Mouse (Mus musculus) embryonic facial prominence, embryonic 13.5 days (tissue): ENCODE data around the gene Sobp. TPM values are rescaled to one million over a fixed set of nuclear protein-coding genes. Genes with fewer than 3 reads are reported as not detected.

ENCODE experiments used
- ATAC-seq: fragments of 200-750 bp; cut with Nextera tagmentation; 2 replicates; pipeline ENCODE4 v1.8.0; 2017; ENCODE audit warnings: low read depth; ENCODE audit not compliant: insufficient number of reproducible peaks, insufficient read depth, low FRiP score, low TSS enrichment
- H3K27ac ChIP-seq: fragments of 300-500 bp; sonication (generic); 2 replicates; pipeline ENCODE4 v1.5.1; 2015; ENCODE audit warnings: moderate library complexity, mild to moderate bottlenecking, inconsistent platforms
- H3K27me3 ChIP-seq: fragments of 300-500 bp; sonication (generic); 2 replicates; pipeline ENCODE4 v1.6.1; 2015; ENCODE audit warnings: mild to moderate bottlenecking, inconsistent platforms
- H3K36me3 ChIP-seq: fragments of 300-500 bp; sonication (generic); 2 replicates; pipeline ENCODE4 v1.6.1; 2015; ENCODE audit warnings: mild to moderate bottlenecking, inconsistent platforms
- H3K4me1 ChIP-seq: fragments of 300-500 bp; sonication (generic); 2 replicates; pipeline ENCODE4 v1.6.1; 2015; ENCODE audit warnings: inconsistent platforms
- H3K4me2 ChIP-seq: fragments of 300-500 bp; sonication (generic); 2 replicates; pipeline ENCODE4 v1.6.1; 2015; ENCODE audit warnings: moderate library complexity, mild to moderate bottlenecking, inconsistent platforms
- H3K4me3 ChIP-seq: fragments of 300-500 bp; sonication (generic); 2 replicates; pipeline ENCODE4 v1.5.1; 2015; ENCODE audit warnings: mild to moderate bottlenecking, inconsistent platforms
- H3K9ac ChIP-seq: fragments of 300-500 bp; sonication (generic); 2 replicates; pipeline ENCODE4 v1.6.1; 2015; ENCODE audit warnings: mild to moderate bottlenecking, inconsistent platforms
- H3K9me3 ChIP-seq: fragments of 300-500 bp; sonication (generic); 2 replicates; pipeline ENCODE4 v1.6.1; 2016; ENCODE audit warnings: inconsistent platforms
- WGBS: fragments of 180-500 bp; shearing (Covaris S2); methylation state at CpG from one replicate; pipeline ENCODE4 v1.1.7; 2015; ENCODE audit warnings: mixed read lengths; 5-methylcytosine and 5-hydroxymethylcytosine counted together
- polyA plus RNA-seq: library from polyadenylated mRNA; unstranded; fragments of >200 nt; fragmentation: Nextera tagmentation; extraction: Ambion mirVana; gene quantifications from 2 replicates; pipeline ENCODE4 v1.2.1, GENCODE M21; 2015

Sobp gene
- polyA plus RNA-seq, 1 experiment from 2014 or later: 5.4 TPM

GRCm38 (mm10) chr10:43047804-43048348 lies 126.5 kb downstream of the Sobp start:
- Histone ChIP-seq H3K27me3 (no peaks in the 10 kb centered on the region), H3K4me1 (peaks cover 26% of the 10 kb centered on the region), H3K4me2 (no peak overlapping the region), H3K4me3 (no peak overlapping the region), H3K9ac (no peak overlapping the region), H3K9me3 (no peaks in the 10 kb centered on the region), H3K36me3 (no peaks in the 10 kb centered on the region), H3K27ac (no peak overlapping the region)
- no peak for ATAC-seq
- WGBS: 70% methylated on average over 6 of the region's 6 CpGs

- Histone ChIP-seq H3K27ac (peak overlapping the region; percentile 86), H3K27me3 (no peaks in the 10 kb centered on the region), H3K4me2 (peak overlapping the region; percentile 16), H3K4me3 (no peak overlapping the region), H3K4me1 (peaks cover 30% of the 10 kb centered on the region), H3K36me3 (peaks cover 10% of the 10 kb centered on the region; the same call in 1 of the 2 replicates), H3K9ac (no peak overlapping the region), H3K9me3 (0 out of 2 replicates have a peak, but pooled peaks cover 5% of the 10 kb centered on the region)
- 27% methylated on average over 7 of the region's 7 CpGs for whole genome bisulfite sequencing
- ATAC-seq: no peak
Observed at GRCm38 (mm10) chr10:43043351-43044209, 130.8 kb downstream of the Sobp start.

- no peak overlapping the region for H3K4me2 ChIP-seq
- H3K27ac ChIP-seq: peak overlapping the region; percentile 86
- H3K27me3 ChIP-seq: no peaks in the 10 kb centered on the region
- ATAC-seq: no peak
- H3K9ac ChIP-seq: no peak overlapping the region
- peaks cover 10% of the 10 kb centered on the region; the same call in 1 of the 2 replicates for H3K36me3 ChIP-seq
- H3K9me3 ChIP-seq: 0 out of 2 replicates have a peak, but pooled peaks cover 5% of the 10 kb centered on the region
- WGBS: 31% methylated on average over 10 of the region's 10 CpGs
- H3K4me3 ChIP-seq: no peak overlapping the region
- peaks cover 26% of the 10 kb centered on the region for H3K4me1 ChIP-seq
Observed at GRCm38 (mm10) chr10:43042591-43043327, 131.6 kb downstream of the Sobp start.

GRCm38 (mm10) chr10:43041794-43042193 lies 132.5 kb downstream of the Sobp start:
- Histone ChIP-seq H3K36me3 (peaks cover 10% of the 10 kb centered on the region; the same call in 1 of the 2 replicates), H3K9ac (no peak overlapping the region), H3K4me1 (peaks cover 34% of the 10 kb centered on the region), H3K9me3 (0 out of 2 replicates have a peak, but pooled peaks cover 5% of the 10 kb centered on the region), H3K27me3 (no peaks in the 10 kb centered on the region), H3K4me2 (no peak overlapping the region), H3K27ac (no peak overlapping the region), H3K4me3 (no peak overlapping the region)
- no peak for ATAC-seq
- WGBS: 77% methylated on average over 3 of the region's 3 CpGs

DNA sequence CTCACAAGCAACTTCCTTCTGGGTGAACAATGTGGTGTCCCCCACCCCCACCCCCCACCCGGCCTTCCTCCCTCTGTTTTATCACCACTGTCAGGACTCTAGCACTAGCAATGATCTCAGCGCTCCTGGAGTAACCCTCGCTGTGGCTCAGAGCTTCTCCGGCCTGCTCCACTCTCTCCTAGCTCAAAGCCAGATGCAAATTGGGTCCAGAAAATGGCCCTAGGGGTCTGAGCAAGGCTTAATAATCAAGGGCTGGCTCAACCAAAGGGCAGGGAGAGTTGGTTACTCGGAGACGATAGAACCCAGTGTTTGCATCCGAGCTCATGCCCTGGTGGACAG lies 136.9 kb downstream of the Sobp start:
- WGBS: 29% methylated on average over 7 of the region's 7 CpGs
- Histone ChIP-seq H3K4me1 (peaks cover 21% of the 10 kb centered on the region), H3K36me3 (peaks cover 10% of the 10 kb centered on the region; the same call in 1 of the 2 replicates), H3K27ac (no peak overlapping the region), H3K9ac (no peak overlapping the region), H3K9me3 (0 out of 2 replicates have a peak, but pooled peaks cover 5% of the 10 kb centered on the region), H3K27me3 (no peaks in the 10 kb centered on the region), H3K4me3 (no peak overlapping the region), H3K4me2 (no peak overlapping the region)
- ATAC-seq: no peak

- no peak for ATAC-seq
Observed at GRCm38 (mm10) chr10:43036646-43037454, 137.5 kb downstream of the Sobp start.

GRCm38 (mm10) chr10:43035579-43035978 lies 138.8 kb downstream of the Sobp start:
- peaks cover 20% of the 10 kb centered on the region for H3K4me1 ChIP-seq
- H3K9me3 ChIP-seq: 0 out of 2 replicates have a peak, but pooled peaks cover 5% of the 10 kb centered on the region
- no peak overlapping the region for H3K27ac ChIP-seq
- WGBS: 52% methylated on average over 8 of the region's 8 CpGs
- H3K36me3 ChIP-seq: peaks cover 10% of the 10 kb centered on the region
- H3K27me3 ChIP-seq: no peaks in the 10 kb centered on the region
- no peak overlapping the region for H3K4me3 ChIP-seq
- H3K4me2 ChIP-seq: no peak overlapping the region
- no peak for ATAC-seq
- no peak overlapping the region for H3K9ac ChIP-seq

More at GRCm38 (mm10) chr10:43036646-43037454, 137.5 kb downstream of the Sobp start:
- 0 out of 2 replicates have a peak, but pooled peaks cover 5% of the 10 kb centered on the region for H3K9me3 ChIP-seq
- no peak overlapping the region for H3K9ac ChIP-seq
- H3K4me1 ChIP-seq: peaks cover 20% of the 10 kb centered on the region
- no peak overlapping the region for H3K27ac ChIP-seq
- no peak overlapping the region for H3K4me3 ChIP-seq
- no peaks in the 10 kb centered on the region for H3K27me3 ChIP-seq
- 58% methylated on average over 21 of the region's 21 CpGs for WGBS
- H3K36me3 ChIP-seq: peaks cover 10% of the 10 kb centered on the region; the same call in 1 of the 2 replicates
- no peak overlapping the region for H3K4me2 ChIP-seq

- no peak overlapping the region for H3K4me3 ChIP-seq
- H3K4me2 ChIP-seq: no peak overlapping the region
- peaks cover 6% of the 10 kb centered on the region for H3K36me3 ChIP-seq
- 84% methylated on average over 4 of the region's 4 CpGs for WGBS
- 0 out of 2 replicates have a peak, but pooled peaks cover 2% of the 10 kb centered on the region for H3K9me3 ChIP-seq
- ATAC-seq: no peak
- H3K27ac ChIP-seq: no peak overlapping the region
- no peak overlapping the region for H3K9ac ChIP-seq
- H3K4me1 ChIP-seq: peaks cover 20% of the 10 kb centered on the region
- no peaks in the 10 kb centered on the region for H3K27me3 ChIP-seq
Observed at GRCm38 (mm10) chr10:43034811-43035210, 139.5 kb downstream of the Sobp start.

DNA sequence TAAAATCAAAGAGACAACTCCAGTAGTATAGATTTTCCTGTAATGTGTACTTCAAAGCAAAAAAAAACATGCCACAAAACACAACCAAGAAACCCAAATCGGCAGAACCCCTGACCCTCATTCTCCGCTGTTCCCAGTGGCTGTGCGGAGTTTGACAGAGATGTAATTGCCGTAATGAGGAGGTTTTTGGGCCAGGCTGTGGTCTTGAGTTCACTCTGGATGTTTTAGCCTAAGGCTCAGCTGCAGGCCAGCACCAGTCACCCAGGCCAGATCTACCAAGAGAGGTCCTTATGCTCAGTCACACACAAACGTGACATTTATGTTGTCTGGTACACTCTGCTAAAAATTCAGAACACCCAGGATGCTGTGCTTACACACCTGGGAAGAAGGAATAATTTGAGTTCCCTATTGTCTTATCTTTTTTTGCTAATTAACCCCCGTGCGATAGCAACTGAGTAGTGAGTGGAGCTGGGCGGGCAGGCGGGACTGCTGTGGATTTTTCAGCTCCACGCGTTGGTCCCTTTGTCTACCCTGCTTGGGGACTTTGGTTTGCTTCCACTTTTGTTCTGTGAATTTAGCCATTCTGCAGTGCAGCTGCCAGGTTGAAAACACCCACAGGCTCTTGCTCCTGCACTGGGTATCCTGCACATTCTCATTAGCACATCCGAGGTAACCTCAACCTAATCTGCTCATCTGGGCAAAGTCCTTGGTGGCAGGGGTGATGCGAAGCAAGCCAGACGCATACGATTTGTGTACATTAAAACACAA lies 140.7 kb downstream of the Sobp start:
- no peak overlapping the region for H3K27ac ChIP-seq
- H3K9me3 ChIP-seq: no peaks in the 10 kb centered on the region
- 76% methylated on average over 15 of the region's 15 CpGs for WGBS
- H3K4me1 ChIP-seq: peaks cover 20% of the 10 kb centered on the region
- no peaks in the 10 kb centered on the region for H3K27me3 ChIP-seq
- no peak overlapping the region for H3K9ac ChIP-seq
- no peak overlapping the region for H3K4me3 ChIP-seq
- peaks cover 4% of the 10 kb centered on the region; the same call in 1 of the 2 replicates for H3K36me3 ChIP-seq
- ATAC-seq: no peak
- H3K4me2 ChIP-seq: no peak overlapping the region

GRCm38 (mm10) chr10:43027006-43027405 lies 147.3 kb downstream of the Sobp start:
- H3K27ac ChIP-seq: no peak overlapping the region
- H3K27me3 ChIP-seq: peaks cover 17% of the 10 kb centered on the region
- 74% methylated on average over 9 of the region's 9 CpGs for WGBS
- no peak overlapping the region for H3K4me3 ChIP-seq
- peaks cover 6% of the 10 kb centered on the region; the same call in 1 of the 2 replicates for H3K36me3 ChIP-seq
- H3K9me3 ChIP-seq: no peaks in the 10 kb centered on the region
- no peak for ATAC-seq
- no peak overlapping the region for H3K4me2 ChIP-seq
- peaks cover 6% of the 10 kb centered on the region for H3K4me1 ChIP-seq
- H3K9ac ChIP-seq: no peak overlapping the region
